Mouse (Mus musculus): ENCODE results near the gene Zfp987.
"Not testable (repeated sequence)": the region's sequence is repeated elsewhere in the genome, so short reads cannot be mapped to it uniquely, and the experiment has no call there.

The Zfp987 gene

DNA sequence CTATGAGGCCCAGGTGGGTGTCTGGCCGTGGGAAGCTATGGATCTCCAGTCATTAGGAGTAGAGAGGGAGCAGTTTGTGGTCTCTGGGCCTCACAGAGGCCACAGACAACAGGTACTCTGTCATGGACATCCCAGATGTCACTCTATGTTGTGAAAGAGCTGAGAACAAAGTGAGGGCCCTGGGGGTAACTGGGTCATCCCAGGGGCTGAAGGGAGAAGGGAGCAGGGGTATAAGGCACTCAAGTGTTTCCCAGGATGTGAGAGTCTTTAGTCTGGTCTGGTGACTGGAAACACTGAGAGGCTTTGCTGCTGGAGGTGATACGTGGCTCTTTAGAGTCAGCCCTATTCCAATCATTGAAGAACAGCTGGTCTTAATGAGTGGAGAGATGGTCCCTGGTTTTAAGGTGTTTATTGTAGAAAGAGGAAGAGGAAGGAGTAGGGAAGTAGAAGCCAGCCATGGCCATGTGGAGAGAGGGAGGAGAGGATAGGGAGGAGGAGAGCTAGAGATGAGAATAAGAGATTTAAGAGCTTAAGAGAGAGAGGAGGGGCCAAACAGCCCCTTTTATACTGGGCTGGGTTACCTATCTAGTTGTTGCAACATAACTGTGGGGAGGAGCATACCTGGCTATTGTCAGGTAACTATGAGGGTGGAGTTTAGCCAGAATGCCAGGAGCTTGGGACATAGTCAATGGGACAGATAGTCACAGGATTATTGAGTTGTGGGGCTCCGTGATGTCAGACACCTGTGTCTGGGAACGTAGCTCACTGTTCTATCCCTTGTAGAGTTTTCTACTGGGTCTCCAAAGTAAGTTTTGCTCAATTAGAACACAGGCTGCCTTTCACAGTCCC is 76.5 kb downstream of the Zfp987 start:
- not testable (repeated sequence) for DNase-seq (ENCODE audit: low spot score)

All from ovary, postnatal 14 days (tissue).